Mouse (Mus musculus) limb, embryonic 13.5 days (tissue): Measurements from ENCODE around the gene Znhit2. TPM values are rescaled to one million over a fixed set of nuclear protein-coding genes. Genes with fewer than 3 reads are reported as not detected.

Experiments used
- ATAC-seq: fragments of 200-750 bp; cut with Nextera tagmentation; 2 replicates; pipeline ENCODE4 v1.8.0; 2017; ENCODE audit warnings: low read depth, moderate number of reproducible peaks, moderate TSS enrichment; ENCODE audit not compliant: low FRiP score
- H3K27ac ChIP-seq: fragments of 300-500 bp; sonication (generic); 2 replicates; pipeline ENCODE4 v1.5.1; 2015; ENCODE audit warnings: inconsistent platforms, mild to moderate bottlenecking, moderate library complexity
- H3K27me3 ChIP-seq: fragments of 300-500 bp; sonication (generic); 2 replicates; pipeline ENCODE4 v1.6.1; 2015; ENCODE audit warnings: mild to moderate bottlenecking, inconsistent platforms
- H3K36me3 ChIP-seq: fragments of 300-500 bp; sonication (generic); 2 replicates; pipeline ENCODE4 v1.6.1; 2015; ENCODE audit warnings: inconsistent platforms, mild to moderate bottlenecking, moderate library complexity
- H3K4me1 ChIP-seq: fragments of 300-500 bp; sonication (generic); 2 replicates; pipeline ENCODE4 v1.6.1; 2015; ENCODE audit warnings: inconsistent platforms
- H3K4me2 ChIP-seq: fragments of 300-500 bp; sonication (generic); replicated peaks from 2 replicates; pipeline ENCODE4 v1.6.1; 2015; ENCODE audit warnings: inconsistent platforms, mild to moderate bottlenecking, moderate library complexity
- H3K4me3 ChIP-seq: fragments of 300-500 bp; sonication (generic); 2 replicates; pipeline ENCODE4 v1.5.1; 2015; ENCODE audit warnings: moderate library complexity, mild to moderate bottlenecking, inconsistent platforms
- H3K9ac ChIP-seq: fragments of 300-500 bp; sonication (generic); 2 replicates; pipeline ENCODE4 v1.6.1; 2015; ENCODE audit warnings: mild to moderate bottlenecking, inconsistent platforms
- H3K9me3 ChIP-seq: fragments of 300-500 bp; sonication (generic); 2 replicates; pipeline ENCODE4 v1.6.1; 2016; ENCODE audit warnings: inconsistent platforms
- WGBS: fragments of 180-500 bp; shearing (Covaris S2); methylation state at CpG from one replicate; pipeline ENCODE4 v1.1.7; 2015; 5-methylcytosine and 5-hydroxymethylcytosine counted together
- microRNA-seq: library from miRNA; unstranded; fragments of <30 nt; microRNA quantifications from one replicate; pipeline ENCODE4, GENCODE M21; 2016
- polyA plus RNA-seq: library from polyadenylated mRNA; unstranded; fragments of >200 nt; fragmentation: Nextera tagmentation; extraction: Ambion mirVana; gene quantifications from 2 replicates; pipeline ENCODE4 v1.2.1, GENCODE M21; 2015

The Znhit2 gene
- polyA plus RNA-seq, 1 experiment from 2014 or later: 29.0 TPM

DNA sequence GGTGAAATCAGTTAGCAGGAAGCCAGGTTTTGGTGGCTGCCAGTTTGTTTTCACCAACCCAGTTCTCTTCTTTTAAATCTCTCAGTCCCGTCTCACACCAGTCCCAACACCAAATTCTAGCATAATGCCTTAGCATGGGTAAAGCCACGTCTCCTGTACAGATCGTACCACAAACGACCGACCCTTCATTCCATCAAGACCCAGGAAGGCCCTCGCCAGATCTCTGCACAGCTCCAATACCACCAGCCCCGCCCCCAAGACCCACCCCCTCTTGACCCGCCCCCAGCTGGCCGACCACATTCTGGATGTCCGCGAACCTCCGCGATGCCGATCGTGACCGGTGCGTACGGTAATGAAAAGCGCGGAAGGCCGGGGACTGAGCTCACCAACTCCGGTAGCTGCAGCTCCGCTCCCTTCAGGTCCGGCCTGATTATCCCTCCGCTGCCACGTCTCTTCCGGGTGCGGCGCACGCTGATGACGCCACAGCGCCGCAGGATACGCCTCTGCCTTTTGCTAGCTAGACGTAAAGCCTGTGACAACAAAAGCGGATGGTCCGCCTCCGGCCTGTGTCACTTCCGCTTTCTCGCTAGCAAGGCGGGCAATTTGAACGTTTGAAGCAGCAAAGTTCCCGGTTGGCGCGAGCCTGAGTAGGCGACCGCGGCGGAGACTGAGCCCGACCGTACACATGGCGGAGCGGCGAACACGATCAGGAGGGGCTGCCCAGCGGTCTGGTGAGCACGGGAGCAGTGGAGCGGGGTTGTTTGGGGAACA is 23.7 kb downstream of the Znhit2 start, which contains the start of the genes Zfpl1 and Cdca5:
Gene Zfpl1, minus strand, starts transcription at position 479 of the 771 bp plus-strand sequence.
Gene Cdca5, plus strand, starts transcription at position 506 of the 771 bp plus-strand sequence.
- H3K4me2 ChIP-seq: peak within 1 kb of the TSS; percentile 89
- peak; percentile 91 for ATAC-seq
- under 1% methylated on average over 58 of the region's 58 CpGs for WGBS
- H3K4me1 ChIP-seq: peaks cover 24% of the 10 kb centered on the region
- peak within 1 kb of the TSS; percentile 78 for H3K9ac ChIP-seq
- peaks cover 63% of the 10 kb centered on the region for H3K36me3 ChIP-seq
- H3K27me3 ChIP-seq: no peaks in the 10 kb centered on the region
- no peaks in the 10 kb centered on the region for H3K9me3 ChIP-seq
- peak within 1 kb of the TSS; percentile 74 for H3K4me3 ChIP-seq
- peak within 1 kb of the TSS; percentile 65; the same call in 1 of the 2 replicates for H3K27ac ChIP-seq

GRCm38 (mm10) chr19:6085417-6085879 is 24.5 kb downstream of the Znhit2 start:
- no peak overlapping the region; the same call in 1 of the 2 replicates for H3K27ac ChIP-seq
- peaks cover 24% of the 10 kb centered on the region for H3K4me1 ChIP-seq
- H3K4me3 ChIP-seq: peak overlapping the region; percentile 74
- H3K9me3 ChIP-seq: no peaks in the 10 kb centered on the region
- H3K36me3 ChIP-seq: peaks cover 65% of the 10 kb centered on the region
- H3K9ac ChIP-seq: peak overlapping the region; percentile 68
- under 1% methylated on average over 17 of the region's 17 CpGs for WGBS
- H3K4me2 ChIP-seq: peak overlapping the region; percentile 86
- no peaks in the 10 kb centered on the region for H3K27me3 ChIP-seq
- ATAC-seq: peak; percentile 62

- Histone ChIP-seq H3K4me3 (no peak overlapping the region), H3K9me3 (no peaks in the 10 kb centered on the region), H3K9ac (no peak overlapping the region), H3K36me3 (peaks cover 68% of the 10 kb centered on the region), H3K4me1 (peaks cover 17% of the 10 kb centered on the region), H3K4me2 (no peak overlapping the region), H3K27me3 (no peaks in the 10 kb centered on the region), H3K27ac (no peak overlapping the region)
- ATAC-seq: no peak
- 95% methylated on average over 13 of the region's 13 CpGs for WGBS
These were observed 27.8 kb downstream of the Znhit2 start for GRCm38 (mm10) chr19:6088841-6089240.

DNA sequence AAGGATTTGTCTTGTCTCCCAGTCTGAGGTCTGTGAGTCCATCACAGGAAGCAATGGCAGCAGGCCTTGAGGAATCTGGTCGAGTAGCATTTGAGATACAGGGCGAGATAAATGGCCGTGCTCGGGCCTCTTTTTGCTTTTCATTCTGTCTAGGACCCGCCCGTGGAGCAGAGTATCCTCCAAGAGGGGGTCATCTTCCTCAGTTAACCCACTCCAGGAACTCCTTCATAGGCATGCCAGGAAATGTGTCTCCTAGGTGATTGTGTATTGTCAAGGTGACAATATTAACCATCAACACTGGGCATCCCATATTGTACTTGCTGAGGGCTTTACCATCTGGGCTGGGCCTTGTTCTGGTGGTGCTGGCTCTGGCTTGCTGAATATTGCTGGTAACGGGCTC is 33.1 kb downstream of the Znhit2 start, which contains the start of gene AC131692.1:
Gene AC131692.1, plus strand, starts transcription at position 301 of the 400 bp plus-strand sequence.
- 0 out of 2 replicates have a peak within 1 kb of the TSS, but pooled peaks have one; percentile 25 for H3K9ac ChIP-seq
- peaks cover 71% of the 10 kb centered on the region for H3K36me3 ChIP-seq
- no peak within 1 kb of the TSS for H3K4me2 ChIP-seq
- H3K9me3 ChIP-seq: no peaks in the 10 kb centered on the region
- H3K4me1 ChIP-seq: no peaks in the 10 kb centered on the region
- H3K4me3 ChIP-seq: no peak within 1 kb of the TSS
- ATAC-seq: no peak
- H3K27me3 ChIP-seq: no peaks in the 10 kb centered on the region
- no peak within 1 kb of the TSS for H3K27ac ChIP-seq
- 88% methylated on average over 7 of the region's 7 CpGs for WGBS

- Histone ChIP-seq H3K27me3 (no peaks in the 10 kb centered on the region), H3K4me1 (no peaks in the 10 kb centered on the region), H3K9ac (no peak overlapping the region), H3K4me2 (no peak overlapping the region), H3K36me3 (peaks cover 39% of the 10 kb centered on the region), H3K4me3 (no peak overlapping the region), H3K9me3 (no peaks in the 10 kb centered on the region), H3K27ac (no peak overlapping the region)
- WGBS: 90% methylated on average over 3 of the region's 3 CpGs
- ATAC-seq: no peak
These were observed 36.9 kb downstream of the Znhit2 start for GRCm38 (mm10) chr19:6097847-6098246.

DNA sequence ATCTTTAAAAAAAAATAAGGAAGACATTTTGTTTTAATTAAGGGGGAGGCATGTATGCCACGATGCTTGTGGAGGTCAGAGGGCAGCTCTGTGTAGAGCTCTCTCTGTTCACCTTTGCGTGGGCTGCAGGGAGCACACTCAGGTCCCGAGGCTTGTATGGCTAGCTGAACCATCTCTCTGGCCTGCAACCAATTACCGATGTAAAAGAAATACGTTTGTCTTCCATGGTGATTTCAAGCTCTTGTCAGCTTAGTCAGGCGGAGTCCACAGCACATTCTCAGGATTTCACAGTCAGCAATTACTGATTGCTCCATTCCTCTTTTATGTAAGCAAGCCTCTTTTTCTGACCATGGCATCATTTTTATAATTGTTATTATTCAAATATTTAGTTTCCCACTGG is 40.2 kb downstream of the Znhit2 start:
- peaks cover 13% of the 10 kb centered on the region for H3K36me3 ChIP-seq
- H3K4me1 ChIP-seq: no peaks in the 10 kb centered on the region
- H3K4me2 ChIP-seq: no peak overlapping the region
- H3K9ac ChIP-seq: no peak overlapping the region
- WGBS: 35% methylated on average over 6 of the region's 6 CpGs
- no peaks in the 10 kb centered on the region for H3K9me3 ChIP-seq
- H3K27me3 ChIP-seq: no peaks in the 10 kb centered on the region
- no peak overlapping the region for H3K27ac ChIP-seq
- ATAC-seq: no peak
- no peak overlapping the region for H3K4me3 ChIP-seq

DNA sequence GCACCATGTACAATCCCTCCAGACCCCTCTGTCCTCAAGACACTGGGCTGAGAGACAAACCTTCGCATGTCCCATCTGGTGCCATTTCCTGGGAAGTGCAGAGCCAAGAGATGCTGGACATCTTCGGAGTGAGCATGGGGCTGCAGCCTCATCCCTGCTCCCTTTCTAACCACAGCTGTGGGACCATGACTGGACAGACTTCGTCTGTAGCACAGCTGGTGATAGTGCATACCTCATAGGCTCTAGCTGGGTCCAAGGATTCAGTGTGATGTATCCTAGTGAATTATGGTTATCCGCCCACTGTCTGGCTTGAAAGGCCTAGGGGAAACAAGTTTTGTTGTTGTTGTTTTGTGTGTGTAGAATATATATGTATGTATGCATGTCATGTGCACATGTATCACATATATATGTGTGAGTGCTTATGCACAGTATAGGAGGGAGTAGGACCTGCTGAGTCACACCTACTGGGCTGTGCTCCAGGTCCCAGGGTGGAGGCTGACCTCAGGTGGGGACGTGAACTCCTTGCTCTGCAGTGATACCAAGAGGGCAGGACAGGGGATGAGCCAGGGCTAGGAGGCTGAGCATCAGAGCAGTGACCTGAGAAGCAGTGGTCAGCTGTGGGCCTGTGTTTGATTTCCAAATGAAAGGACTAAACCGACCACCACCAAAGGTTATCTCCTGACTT is 41.3 kb downstream of the Znhit2 start:
- Histone ChIP-seq H3K9me3 (no peaks in the 10 kb centered on the region), H3K4me3 (no peak overlapping the region), H3K4me1 (no peaks in the 10 kb centered on the region), H3K27me3 (no peaks in the 10 kb centered on the region), H3K36me3 (peaks cover 13% of the 10 kb centered on the region), H3K27ac (no peak overlapping the region), H3K9ac (no peak overlapping the region), H3K4me2 (no peak overlapping the region)
- 80% methylated on average over 6 of the region's 6 CpGs for WGBS
- ATAC-seq: no peak

DNA sequence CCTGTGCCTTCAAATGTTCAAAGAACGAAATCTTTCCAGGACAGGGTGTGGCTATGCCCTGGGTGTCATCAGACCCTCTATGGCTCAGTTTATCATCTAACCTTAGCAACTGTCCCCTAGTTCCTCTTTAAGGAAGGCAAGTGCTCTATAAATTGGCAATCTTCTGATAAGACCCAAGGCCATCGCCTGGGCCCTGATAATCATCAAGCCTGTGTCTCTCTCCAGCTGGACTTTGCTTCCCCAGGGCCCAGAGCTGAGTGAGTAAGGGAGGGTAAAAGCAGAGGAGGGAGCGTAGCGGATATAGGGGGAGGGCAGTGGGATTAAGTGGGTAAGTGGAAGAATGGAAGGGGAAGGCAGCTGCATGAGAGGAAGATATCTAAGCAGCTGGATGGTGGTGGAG is 43.5 kb downstream of the Znhit2 start:
- H3K27ac ChIP-seq: no peak overlapping the region
- H3K4me1 ChIP-seq: no peaks in the 10 kb centered on the region
- H3K4me3 ChIP-seq: no peak overlapping the region
- ATAC-seq: no peak
- H3K27me3 ChIP-seq: no peaks in the 10 kb centered on the region
- H3K9ac ChIP-seq: no peak overlapping the region
- H3K9me3 ChIP-seq: no peaks in the 10 kb centered on the region
- H3K4me2 ChIP-seq: no peak overlapping the region
- 81% methylated on average over 4 of the region's 4 CpGs for WGBS
- peaks cover 5% of the 10 kb centered on the region; the same call in 1 of the 2 replicates for H3K36me3 ChIP-seq

GRCm38 (mm10) chr19:6105586-6105985 is 44.6 kb downstream of the Znhit2 start, which contains the start of gene Naaladl1:
TSS of gene Naaladl1 (plus strand) at chr19:6105782.
- Histone ChIP-seq H3K27me3 (no peaks in the 10 kb centered on the region), H3K9ac (no peak within 1 kb of the TSS), H3K4me1 (no peaks in the 10 kb centered on the region), H3K4me2 (no peak within 1 kb of the TSS), H3K4me3 (no peak within 1 kb of the TSS), H3K27ac (no peak within 1 kb of the TSS), H3K9me3 (no peaks in the 10 kb centered on the region), H3K36me3 (no peaks in the 10 kb centered on the region)
- no peak for ATAC-seq
- 77% methylated on average over 7 of the region's 7 CpGs for WGBS

Small RNAs within 50 kb of the gene (microRNA-seq; reads per million reads assigned to microRNA genes)
- gene Mir6988: 0.87 reads per million

Other genes starting within 250 kb of the Znhit2 start
- 30.1 and 32.2 TPM in 2 replicates for gene Frmd8, start 185.9 kb upstream of the Znhit2 start, polyA plus RNA-seq
- gene Slc25a45, start 183.4 kb upstream of the Znhit2 start, polyA plus RNA-seq: 2.3 and 2.4 TPM in 2 replicates
- 4.7 and 5.5 TPM in 2 replicates for gene Tigd3, start 167.0 kb upstream of the Znhit2 start, polyA plus RNA-seq
- 174 and 185 TPM in 2 replicates for gene Dpf2, start 148.2 kb upstream of the Znhit2 start, polyA plus RNA-seq
- gene Cdc42ep2, start 136.4 kb upstream of the Znhit2 start, polyA plus RNA-seq: 4.7 and 5.3 TPM in 2 replicates
- 70.9 and 75.7 TPM in 2 replicates for gene Pola2, start 97.0 kb upstream of the Znhit2 start, polyA plus RNA-seq
- gene Slc22a20, start 75.0 kb upstream of the Znhit2 start, polyA plus RNA-seq: not detected in 2 replicates
- 7.1 and 8.0 TPM in 2 replicates for gene Capn1, start 45.3 kb upstream of the Znhit2 start, polyA plus RNA-seq
- 27.2 and 34.0 TPM in 2 replicates for gene Syvn1, start 14.6 kb upstream of the Znhit2 start, polyA plus RNA-seq
- 76.9 and 80.0 TPM in 2 replicates for gene Mrpl49, start 3.4 kb upstream of the Znhit2 start, polyA plus RNA-seq
- 760 and 823 TPM in 2 replicates for gene Fau, start 3.3 kb upstream of the Znhit2 start, polyA plus RNA-seq
- 17.4 and 24.0 TPM in 2 replicates for gene Tm7sf2, start 7.2 kb downstream of the Znhit2 start, polyA plus RNA-seq
- 69.7 and 72.5 TPM in 2 replicates for gene Vps51, start 16.0 kb downstream of the Znhit2 start, polyA plus RNA-seq
- not detected in 2 replicates for gene Tmem262, start 18.8 kb downstream of the Znhit2 start, polyA plus RNA-seq
- gene Gm28374, start 21.1 kb downstream of the Znhit2 start, polyA plus RNA-seq: 1.9 and 2.3 TPM in 2 replicates
- 85.9 and 92.5 TPM in 2 replicates for gene Zfpl1, start 23.8 kb downstream of the Znhit2 start, polyA plus RNA-seq
- gene Cdca5, start 23.8 kb downstream of the Znhit2 start, polyA plus RNA-seq: 36.5 and 37.6 TPM in 2 replicates
- 0.73 TPM in 1 of 2 replicates, not detected in the other for gene AC131692.1, start 33.2 kb downstream of the Znhit2 start, polyA plus RNA-seq
- gene Naaladl1, start 44.6 kb downstream of the Znhit2 start, polyA plus RNA-seq: 0.46 and 0.65 TPM in 2 replicates
- gene Sac3d1, start 57.5 kb downstream of the Znhit2 start, polyA plus RNA-seq: 42.9 and 44.0 TPM in 2 replicates
- gene Snx15, start 67.1 kb downstream of the Znhit2 start, polyA plus RNA-seq: 33.0 and 33.7 TPM in 2 replicates
- gene Batf2, start 79.8 kb downstream of the Znhit2 start, polyA plus RNA-seq: not detected in 2 replicates
- 88.7 and 90.4 TPM in 2 replicates for gene Arl2, start 80.4 kb downstream of the Znhit2 start, polyA plus RNA-seq
- not detected in 2 replicates for gene Majin, start 123.2 kb downstream of the Znhit2 start, polyA plus RNA-seq
- 3.1 and 4.2 TPM in 2 replicates for gene Gpha2, start 165.2 kb downstream of the Znhit2 start, polyA plus RNA-seq
- gene Ppp2r5b, start 174.7 kb downstream of the Znhit2 start, polyA plus RNA-seq: 23.9 and 29.0 TPM in 2 replicates
- 8.6 and 10.7 TPM in 2 replicates for gene Atg2a, start 180.5 kb downstream of the Znhit2 start, polyA plus RNA-seq
- gene Ehd1, start 215.5 kb downstream of the Znhit2 start, polyA plus RNA-seq: 73.1 and 82.9 TPM in 2 replicates
- 0.52 and 0.70 TPM in 2 replicates for gene Cdc42bpg, start 245.3 kb downstream of the Znhit2 start, polyA plus RNA-seq